Mouse (Mus musculus): ENCODE results near the gene Arhgap27.

DNA sequence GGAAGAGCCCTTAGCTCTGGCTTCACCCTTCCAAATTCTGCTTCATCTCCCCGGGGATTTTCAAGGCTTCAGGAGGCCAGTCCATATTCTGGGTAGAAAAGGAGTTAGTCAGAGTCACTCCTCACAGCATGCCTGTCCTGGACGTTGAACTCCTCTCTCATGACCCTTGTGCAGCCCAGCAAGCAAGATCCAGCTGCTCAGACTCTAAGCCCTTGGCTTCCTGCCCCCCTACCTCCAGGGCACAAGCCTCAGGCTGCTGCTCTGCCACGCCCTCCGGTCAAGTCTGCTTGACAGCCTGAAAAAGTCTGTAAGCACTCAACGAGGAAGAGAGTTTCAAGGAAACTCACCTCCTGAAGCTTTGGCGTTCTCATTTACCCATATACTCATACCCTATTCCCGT lies 43.1 kb upstream of the Arhgap27 start:
- no peak for TF ChIP-seq HCFC1 (IDR thresholded peaks at IDR 0.05; ENCODE audit: borderline replicate concordance, insufficient read depth, low read length)
- no peak for TF ChIP-seq CHD2 (IDR thresholded peaks at IDR 0.05; ENCODE audit: low read depth, low read length)
